Mouse (Mus musculus): ENCODE measurements around the gene Kif2c. TPM values are rescaled to one million over a fixed set of nuclear protein-coding genes. Genes with fewer than 3 reads are reported as not detected.

Kif2c gene
- polyA plus RNA-seq, 1 experiment = 16.5 TPM

- TF ChIP-seq POLR2A (IDR thresholded peaks at IDR 0.05; ENCODE audit: control insufficient read depth, extremely low read depth, insufficient read depth, low read length, poor library complexity) (no peak), CTCF (IDR thresholded peaks at IDR 0.05; ENCODE audit: borderline replicate concordance, control insufficient read depth, extremely low read depth, insufficient read depth, low read length, poor library complexity) (no peak)
Observed at GRCm38 (mm10) chr4:117223001-117223400, 40.6 kb upstream of the Kif2c start.

GRCm38 (mm10) chr4:117221836-117222235, 39.4 kb upstream of the Kif2c start:
- no peaks in the 10 kb centered on the region for H3K27me3 ChIP-seq (ENCODE audit: control insufficient read depth, insufficient read depth, low read length)
- H3K4me3 ChIP-seq (ENCODE audit: control insufficient read depth, insufficient read depth, low read length) = no peak overlapping the region
- DNase-seq = no peak
- H3K27ac ChIP-seq (ENCODE audit: control insufficient read depth, insufficient read depth, low read length) = no peak overlapping the region
- no peak for TF ChIP-seq POLR2A (IDR thresholded peaks at IDR 0.05; ENCODE audit: control insufficient read depth, extremely low read depth, insufficient read depth, low read length, poor library complexity)
- no peak for TF ChIP-seq CTCF (IDR thresholded peaks at IDR 0.05; ENCODE audit: borderline replicate concordance, control insufficient read depth, extremely low read depth, insufficient read depth, low read length, poor library complexity)
- H3K36me3 ChIP-seq (ENCODE audit: control insufficient read depth, insufficient read depth, low read length) = no peaks in the 10 kb centered on the region
- WGBS = 93% methylated on average over 9 of the region's 9 CpGs
- 0 out of 2 replicates have a peak, but pooled peaks cover 4% of the 10 kb centered on the region for H3K4me1 ChIP-seq (replicated peaks; ENCODE audit: control insufficient read depth, insufficient read depth, low read length)

More at GRCm38 (mm10) chr4:117223001-117223400, 40.6 kb upstream of the Kif2c start:
- Histone ChIP-seq H3K27ac (ENCODE audit: control insufficient read depth, insufficient read depth, low read length) (no peak overlapping the region), H3K4me1 (replicated peaks; ENCODE audit: control insufficient read depth, insufficient read depth, low read length) (0 out of 2 replicates have a peak, but pooled peaks cover 4% of the 10 kb centered on the region), H3K27me3 (ENCODE audit: control insufficient read depth, insufficient read depth, low read length) (no peaks in the 10 kb centered on the region), H3K36me3 (ENCODE audit: control insufficient read depth, insufficient read depth, low read length) (no peaks in the 10 kb centered on the region), H3K4me3 (ENCODE audit: control insufficient read depth, insufficient read depth, low read length) (no peak overlapping the region)
- no peak for DNase-seq
- WGBS = 70% methylated on average over 5 of the region's 5 CpGs

GRCm38 (mm10) chr4:117220741-117221515, 38.5 kb upstream of the Kif2c start:
- H3K27me3 ChIP-seq (ENCODE audit: control insufficient read depth, insufficient read depth, low read length) = no peaks in the 10 kb centered on the region
- no peak overlapping the region for H3K4me3 ChIP-seq (ENCODE audit: control insufficient read depth, insufficient read depth, low read length)
- no peak for DNase-seq
- TF ChIP-seq CTCF (IDR thresholded peaks at IDR 0.05; ENCODE audit: borderline replicate concordance, control insufficient read depth, extremely low read depth, insufficient read depth, low read length, poor library complexity) = no peak
- TF ChIP-seq POLR2A (IDR thresholded peaks at IDR 0.05; ENCODE audit: control insufficient read depth, extremely low read depth, insufficient read depth, low read length, poor library complexity) = no peak
- WGBS = 64% methylated on average over 9 of the region's 9 CpGs
- no peaks in the 10 kb centered on the region for H3K36me3 ChIP-seq (ENCODE audit: control insufficient read depth, insufficient read depth, low read length)
- H3K27ac ChIP-seq (ENCODE audit: control insufficient read depth, insufficient read depth, low read length) = no peak overlapping the region
- 0 out of 2 replicates have a peak, but pooled peaks cover 4% of the 10 kb centered on the region for H3K4me1 ChIP-seq (replicated peaks; ENCODE audit: control insufficient read depth, insufficient read depth, low read length)

GRCm38 (mm10) chr4:117218517-117219219, 36.2 kb upstream of the Kif2c start:
- 0 out of 2 replicates have a peak, but pooled peaks cover 4% of the 10 kb centered on the region for H3K4me1 ChIP-seq (replicated peaks; ENCODE audit: control insufficient read depth, insufficient read depth, low read length)
- peak; percentile 52 for DNase-seq
- no peaks in the 10 kb centered on the region for H3K27me3 ChIP-seq (ENCODE audit: control insufficient read depth, insufficient read depth, low read length)
- no peak overlapping the region for H3K4me3 ChIP-seq (ENCODE audit: control insufficient read depth, insufficient read depth, low read length)
- H3K36me3 ChIP-seq (ENCODE audit: control insufficient read depth, insufficient read depth, low read length) = no peaks in the 10 kb centered on the region
- no peak overlapping the region for H3K27ac ChIP-seq (ENCODE audit: control insufficient read depth, insufficient read depth, low read length)
- TF ChIP-seq CTCF (IDR thresholded peaks at IDR 0.05; ENCODE audit: borderline replicate concordance, control insufficient read depth, extremely low read depth, insufficient read depth, low read length, poor library complexity) (peak; percentile 65; the same call in 1 of the 2 replicates), POLR2A (IDR thresholded peaks at IDR 0.05; ENCODE audit: control insufficient read depth, extremely low read depth, insufficient read depth, low read length, poor library complexity) (no peak)
- WGBS = 20% methylated on average over 10 of the region's 10 CpGs

- Histone ChIP-seq H3K4me3 (ENCODE audit: control insufficient read depth, insufficient read depth, low read length) (no peak overlapping the region), H3K4me1 (replicated peaks; ENCODE audit: control insufficient read depth, insufficient read depth, low read length) (peaks cover 4% of the 10 kb centered on the region; the same call in 1 of the 2 replicates), H3K27me3 (ENCODE audit: control insufficient read depth, insufficient read depth, low read length) (no peaks in the 10 kb centered on the region), H3K27ac (ENCODE audit: control insufficient read depth, insufficient read depth, low read length) (no peak overlapping the region), H3K36me3 (ENCODE audit: control insufficient read depth, insufficient read depth, low read length) (no peaks in the 10 kb centered on the region)
- TF ChIP-seq POLR2A (IDR thresholded peaks at IDR 0.05; ENCODE audit: control insufficient read depth, extremely low read depth, insufficient read depth, low read length, poor library complexity) (no peak), CTCF (IDR thresholded peaks at IDR 0.05; ENCODE audit: borderline replicate concordance, control insufficient read depth, extremely low read depth, insufficient read depth, low read length, poor library complexity) (no peak)
- 92% methylated on average over 5 of the region's 5 CpGs for WGBS
- no peak for DNase-seq
Observed at GRCm38 (mm10) chr4:117217029-117217428, 34.6 kb upstream of the Kif2c start.

GRCm38 (mm10) chr4:117214250-117214649, 31.8 kb upstream of the Kif2c start:
- WGBS = 94% methylated on average over 6 of the region's 6 CpGs
- Histone ChIP-seq H3K27ac (ENCODE audit: control insufficient read depth, insufficient read depth, low read length) (no peak overlapping the region), H3K4me1 (replicated peaks; ENCODE audit: control insufficient read depth, insufficient read depth, low read length) (peaks cover 4% of the 10 kb centered on the region; the same call in 1 of the 2 replicates), H3K4me3 (ENCODE audit: control insufficient read depth, insufficient read depth, low read length) (no peak overlapping the region), H3K36me3 (ENCODE audit: control insufficient read depth, insufficient read depth, low read length) (no peaks in the 10 kb centered on the region), H3K27me3 (ENCODE audit: control insufficient read depth, insufficient read depth, low read length) (no peaks in the 10 kb centered on the region)
- DNase-seq = no peak
- no peak for TF ChIP-seq CTCF (IDR thresholded peaks at IDR 0.05; ENCODE audit: borderline replicate concordance, control insufficient read depth, extremely low read depth, insufficient read depth, low read length, poor library complexity)
